Mouse (Mus musculus) cerebellum, adult 9-11 months (tissue): ENCODE measurements around the gene Zfp456.
A peak's percentile ranks its signal among the peaks of the same experiment; 100 is the strongest.
"Not testable (repeated sequence)": the region's sequence is repeated elsewhere in the genome, so short reads cannot be mapped to it uniquely, and the experiment has no call there.

Experiments
- DNase-seq: peaks from one replicate; pipeline ENCODE4 v3.0.0; 2022

Zfp456 gene

DNA sequence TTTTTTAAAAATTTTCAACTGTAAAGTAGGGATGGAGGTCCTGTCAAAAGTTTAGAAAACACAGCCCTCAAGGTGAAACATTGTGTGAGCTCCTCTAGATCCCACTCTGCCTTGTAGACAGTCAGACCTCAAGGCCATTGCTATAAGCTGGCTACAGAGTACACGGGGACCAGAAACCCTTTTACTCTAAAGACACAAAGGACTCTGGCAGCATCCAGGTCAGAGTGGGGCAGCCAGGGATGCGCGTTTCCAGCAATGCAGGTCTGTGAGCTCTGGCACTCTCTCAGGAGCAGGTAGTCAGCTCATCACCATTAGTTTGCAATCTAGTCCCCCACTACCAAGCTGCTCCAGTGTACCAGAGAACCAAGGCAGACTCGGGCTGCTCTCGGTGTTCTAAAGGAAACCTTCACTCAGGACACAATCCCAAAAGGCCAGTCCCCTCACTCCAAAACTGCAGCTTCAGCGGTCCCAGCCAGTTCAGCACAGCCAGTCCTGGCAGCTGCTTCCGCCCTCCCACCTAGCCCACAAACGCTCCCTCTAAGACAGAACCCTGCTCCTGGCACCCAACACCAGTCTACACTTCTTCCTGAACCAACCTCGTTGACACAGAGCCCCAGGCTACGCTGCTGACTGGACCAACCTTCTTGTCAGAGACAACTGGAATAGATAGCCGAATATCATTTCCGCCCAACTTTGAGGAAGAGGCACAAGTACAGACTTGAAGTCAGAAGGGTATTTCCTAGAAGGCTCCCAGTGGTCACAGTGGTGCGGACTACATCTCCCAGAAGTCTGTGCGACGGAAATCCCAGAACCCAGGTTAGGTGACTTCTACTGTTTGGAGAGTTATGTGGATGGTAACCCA lies at the start of gene Zfp456, which contains the start of gene Gm28041:
Gene Zfp456 (minus strand): TSS at position 761 of the 862 bp plus-strand sequence.
Gene Gm28041 (minus strand): TSS at position 684 of the 862 bp plus-strand sequence.
- peak; percentile 15 for DNase-seq

DNA sequence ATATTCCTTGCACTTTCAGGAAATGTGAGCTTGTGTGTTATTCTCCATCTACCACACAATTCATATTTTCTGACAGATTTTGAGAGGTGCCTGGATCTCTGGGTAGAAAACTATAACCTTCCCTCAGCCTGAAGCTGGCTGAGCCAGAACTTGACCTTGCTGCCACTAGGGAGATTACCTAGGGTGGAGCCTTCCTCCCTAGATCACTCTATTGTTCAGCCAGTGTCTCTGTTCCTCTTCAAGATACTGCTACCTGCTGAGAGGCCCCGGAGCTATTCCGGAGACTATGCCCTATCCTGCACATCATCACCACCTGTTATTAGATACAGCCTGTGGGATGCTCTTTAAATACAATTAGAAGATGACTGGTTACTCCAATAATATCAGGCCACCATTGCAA lies 46.9 kb upstream of the Zfp456 start:
- DNase-seq: not testable (repeated sequence)

DNA sequence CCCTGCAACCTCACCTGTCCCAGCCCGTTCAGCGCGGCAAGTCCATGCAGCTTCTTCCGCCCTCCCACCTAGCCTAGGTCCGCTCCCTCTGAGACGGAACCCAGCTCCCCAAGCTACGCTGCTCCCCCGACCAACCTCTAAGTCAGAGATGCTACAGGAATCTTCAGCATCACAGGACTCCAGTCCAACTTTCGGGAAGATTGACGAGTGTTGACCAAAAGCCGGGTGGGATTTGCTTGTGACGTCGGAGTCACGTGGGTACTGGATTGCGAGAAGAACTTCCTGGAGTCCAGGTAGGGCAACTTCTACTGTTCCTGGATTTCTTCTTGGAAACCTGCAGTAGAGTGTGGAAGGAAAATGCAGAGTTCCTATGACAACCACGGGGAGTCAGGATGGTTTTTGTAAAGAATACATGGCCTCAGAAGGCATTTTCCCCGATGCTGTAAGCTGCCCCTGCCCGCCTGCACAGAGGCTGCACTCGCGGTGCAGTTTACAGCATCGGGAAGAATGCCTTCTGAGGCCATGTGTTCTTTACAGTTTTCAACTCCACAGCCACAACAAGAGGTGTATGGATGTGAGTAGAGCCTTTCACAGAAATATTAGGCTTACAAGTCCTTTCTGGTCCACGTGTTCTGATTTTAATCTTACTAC lies 45.7 kb upstream of the Zfp456 start, which contains the start of gene Zfp459:
Gene Zfp459 (minus strand): TSS at position 212 of the 651 bp plus-strand sequence.
- peak; percentile 30 for DNase-seq

DNA sequence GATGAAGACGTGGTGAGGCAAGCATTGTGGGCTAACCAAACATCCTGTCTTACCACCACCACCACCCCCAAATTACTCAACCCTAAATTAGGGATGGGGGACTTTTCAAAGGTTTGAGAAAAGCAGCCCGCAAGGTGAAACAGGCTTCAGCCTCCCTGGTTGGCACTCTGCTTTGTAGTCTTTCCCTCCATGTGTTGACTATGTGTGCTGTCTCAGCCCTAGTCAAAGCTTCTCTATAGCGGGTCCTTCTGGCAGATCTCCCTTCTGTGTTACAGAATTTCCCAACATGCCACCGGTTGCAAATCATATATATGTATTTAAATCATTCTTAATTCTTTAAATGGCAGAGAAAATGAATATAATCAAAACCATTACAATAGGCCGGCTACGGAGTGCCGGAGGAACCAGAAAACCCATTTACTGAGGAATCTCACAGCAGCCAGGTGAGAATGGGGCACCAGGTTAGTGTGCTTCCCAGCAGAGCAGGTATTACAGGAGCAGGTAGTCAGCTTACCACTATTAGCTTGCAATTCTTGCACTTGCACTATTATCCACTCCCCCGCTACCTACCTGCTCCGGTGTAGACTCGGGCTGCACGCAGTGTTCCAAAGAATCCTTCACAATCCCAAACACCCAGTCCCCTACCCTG lies 45.1 kb upstream of the Zfp456 start:
- DNase-seq: no peak

DNA sequence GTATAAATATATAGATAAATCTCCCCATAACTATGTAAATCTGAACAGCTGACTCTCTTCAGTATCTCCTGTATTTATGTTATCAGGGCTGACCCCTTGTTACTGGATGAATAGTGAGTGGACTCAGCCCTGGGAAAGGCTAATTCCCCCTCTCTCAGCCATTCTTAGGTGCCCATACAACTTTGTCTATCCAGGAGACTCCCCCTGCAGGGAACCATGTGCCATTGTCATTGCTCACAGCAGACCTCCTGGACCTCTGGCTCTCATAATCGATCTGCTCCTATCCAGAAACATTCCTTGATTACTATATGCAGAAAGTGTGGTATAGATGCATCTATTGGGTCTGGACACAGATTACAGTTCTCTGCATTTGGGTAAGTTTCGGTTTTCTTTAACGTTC lies 41.2 kb upstream of the Zfp456 start:
- no peak for DNase-seq

DNA sequence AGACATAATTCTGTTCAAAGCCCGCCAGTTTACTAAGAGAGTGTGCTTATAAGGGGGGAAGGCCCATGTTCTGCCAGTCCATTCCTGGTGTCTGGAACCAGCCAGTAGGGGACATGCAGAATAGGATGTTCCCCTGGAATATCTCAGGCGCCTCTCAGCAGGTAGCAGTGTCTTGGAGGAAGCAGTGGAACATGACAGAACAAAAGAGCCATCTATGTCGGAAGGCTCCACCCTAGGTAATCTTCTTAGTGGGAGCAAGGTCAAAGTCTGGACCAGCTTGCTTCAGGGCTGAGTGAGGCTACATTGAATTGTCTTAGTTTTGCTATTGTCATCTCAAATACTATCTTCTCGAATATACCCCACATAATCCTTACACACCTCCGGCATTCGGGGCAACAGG lies 40.1 kb upstream of the Zfp456 start:
- DNase-seq: no peak

DNA sequence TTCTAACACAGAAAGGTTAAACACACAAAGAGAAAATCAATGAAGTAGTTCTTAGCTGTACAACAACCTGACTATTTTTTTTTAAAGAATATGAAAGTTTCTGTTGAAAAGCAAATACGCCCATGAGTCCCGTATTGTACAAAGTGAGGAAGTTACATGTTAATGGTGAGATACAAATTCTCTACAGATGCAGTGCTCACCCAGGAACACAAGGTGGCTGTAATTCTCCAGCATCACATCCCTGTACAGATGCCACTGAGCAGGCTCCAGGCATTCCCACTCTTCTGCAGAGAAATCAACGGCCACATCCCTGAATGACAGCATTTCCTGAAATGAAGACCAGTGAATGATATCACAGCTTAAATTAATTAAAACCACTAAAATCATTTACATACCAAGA lies 38.0 kb upstream of the Zfp456 start:
- not testable (repeated sequence) for DNase-seq

DNA sequence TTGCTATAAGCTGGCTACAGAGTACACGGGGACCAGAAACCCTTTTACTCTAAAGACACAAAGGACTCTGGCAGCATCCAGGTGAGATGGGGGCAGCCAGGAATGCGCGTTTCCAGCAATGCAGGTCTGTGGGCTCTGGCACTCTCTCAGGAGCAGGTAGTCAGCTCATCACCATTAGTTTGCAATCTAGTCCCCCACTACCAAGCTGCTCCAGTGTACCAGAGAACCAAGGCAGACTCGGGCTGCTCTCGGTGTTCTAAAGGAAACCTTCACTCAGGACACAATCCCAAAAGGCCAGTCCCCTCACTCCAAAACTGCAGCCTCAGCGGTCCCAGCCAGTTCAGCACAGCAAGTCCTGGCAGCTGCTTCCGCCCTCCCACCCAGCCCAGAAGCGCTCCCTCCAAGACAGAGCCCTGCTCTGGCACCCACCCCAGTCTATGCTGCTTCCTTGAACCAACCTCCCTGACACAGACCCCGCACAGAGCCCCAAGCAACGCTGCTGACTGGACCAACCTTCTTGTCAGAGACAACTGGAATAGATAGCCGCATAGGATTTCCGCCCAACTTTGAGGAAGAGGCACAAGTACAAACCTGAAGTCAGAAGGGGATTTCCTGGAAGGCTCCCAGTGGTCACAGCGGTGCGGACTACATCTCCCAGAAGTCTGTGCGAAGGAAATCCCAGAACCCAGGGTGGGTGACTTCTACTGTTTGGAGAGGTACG lies 23.7 kb upstream of the Zfp456 start, which contains the start of gene Zfp429:
Gene Zfp429 (minus strand): TSS at position 637 of the 721 bp plus-strand sequence.
- peak; percentile 67 for DNase-seq

DNA sequence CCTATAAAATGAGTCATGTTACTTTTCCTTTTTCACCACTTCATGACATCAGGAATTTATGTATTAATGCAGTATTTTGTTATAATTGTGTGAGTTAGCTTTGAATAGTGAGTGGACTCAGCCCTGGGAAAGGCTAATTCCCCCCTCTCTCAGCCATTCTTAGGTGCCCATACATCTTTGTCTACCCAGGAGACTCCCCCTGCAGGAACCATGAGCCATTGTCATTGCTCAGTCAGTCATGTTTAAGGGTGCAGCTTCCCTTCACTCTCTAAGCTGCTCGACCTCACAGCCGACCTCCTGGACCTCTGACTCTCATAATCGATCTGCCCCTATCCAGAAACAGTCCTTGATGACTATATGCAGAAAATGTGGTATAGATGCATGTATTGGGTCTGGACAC lies 645 bp upstream of the Zfp456 start:
- DNase-seq: not testable (repeated sequence)

DNA sequence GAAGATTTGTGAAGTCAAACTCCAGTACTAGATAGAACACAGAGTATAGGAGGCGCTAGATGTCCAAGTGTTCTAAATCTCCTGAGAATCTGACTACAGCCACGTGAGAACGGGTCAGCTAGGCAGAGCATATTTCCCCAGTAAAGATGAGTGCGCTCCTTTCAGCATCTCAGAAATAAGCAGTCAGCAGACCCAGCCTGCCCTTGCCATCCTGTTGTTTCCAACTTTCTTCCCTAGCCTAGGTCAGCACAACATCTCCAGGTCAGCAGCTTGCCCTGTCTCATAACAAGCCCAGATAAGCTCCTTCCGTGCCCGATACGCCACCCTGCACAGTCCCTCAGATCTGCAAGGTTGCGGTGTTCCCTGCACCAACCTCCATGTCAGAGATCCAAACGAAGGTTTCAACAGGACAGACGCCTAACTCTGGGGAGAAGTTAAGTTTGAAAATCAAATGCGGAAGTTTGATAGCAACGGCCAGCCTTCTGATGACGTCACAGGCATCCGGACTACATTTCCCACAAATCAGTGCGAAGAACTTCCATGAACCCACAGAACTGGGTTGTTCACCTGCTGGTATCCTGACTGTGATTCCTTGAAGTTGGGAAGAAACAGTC lies 15.4 kb downstream of the Zfp456 start, which contains the start of the genes Gm28044 and Zfp953:
Gene Gm28044 (minus strand): TSS at position 406 of the 614 bp plus-strand sequence.
Gene Zfp953 (minus strand): TSS at position 475 of the 614 bp plus-strand sequence.
- peak; percentile 86 for DNase-seq

DNA sequence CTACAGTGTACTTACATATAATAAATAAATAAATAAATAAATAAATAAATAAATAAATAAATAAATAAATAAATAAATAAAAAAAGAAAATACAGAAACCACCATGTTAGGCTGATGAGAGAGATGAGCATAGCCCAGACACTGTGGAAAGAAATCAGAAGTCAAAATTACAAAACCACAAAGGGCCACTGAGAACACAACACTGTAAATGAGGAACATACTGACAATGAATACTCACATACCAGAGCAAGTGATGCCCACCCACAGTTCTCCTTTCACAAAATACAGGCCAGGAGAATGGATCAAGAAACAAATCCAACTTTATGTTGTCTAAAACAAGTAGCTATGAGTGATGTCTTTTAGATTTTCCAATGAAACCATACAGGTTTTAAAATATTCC lies 23.8 kb downstream of the Zfp456 start:
- DNase-seq: no peak

DNA sequence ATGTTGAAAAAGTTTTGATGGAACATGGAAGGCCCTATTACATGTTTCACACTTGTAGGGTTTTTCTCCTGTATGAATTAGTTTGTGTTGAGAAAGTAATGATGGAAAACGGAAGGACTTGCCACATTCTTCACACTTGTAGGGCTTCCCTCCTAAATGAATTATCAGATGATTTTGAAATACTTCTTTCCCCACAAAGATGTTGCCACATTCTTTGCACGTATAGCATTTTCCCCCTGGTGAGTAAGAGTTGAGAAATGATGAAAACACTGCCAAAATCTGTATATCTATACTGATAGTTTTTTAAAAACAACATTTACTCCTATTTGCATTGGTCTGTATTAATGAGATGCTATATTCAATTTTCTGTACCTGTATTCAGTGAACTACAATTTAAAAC lies 32.2 kb downstream of the Zfp456 start:
- no peak for DNase-seq

DNA sequence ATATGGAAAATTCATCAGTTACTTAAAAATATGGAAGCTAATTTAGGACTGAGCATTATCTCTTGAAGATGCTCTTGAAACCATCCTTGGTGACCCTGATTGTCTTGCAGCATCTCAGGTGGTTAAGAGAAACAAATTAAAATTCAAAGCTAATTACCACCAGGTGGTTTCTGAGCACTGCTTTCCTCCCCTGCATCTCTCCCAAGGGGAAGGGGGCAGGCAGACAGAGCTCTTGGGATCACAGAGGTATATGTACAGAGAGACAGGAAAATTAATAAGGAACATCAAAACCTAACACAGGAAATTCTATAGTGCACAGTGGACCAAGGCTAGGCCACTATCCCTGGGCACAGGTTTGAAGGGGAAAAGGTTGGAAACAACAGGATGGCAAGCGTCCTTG lies 42.7 kb downstream of the Zfp456 start:
- peak; percentile 4 for DNase-seq

DNA sequence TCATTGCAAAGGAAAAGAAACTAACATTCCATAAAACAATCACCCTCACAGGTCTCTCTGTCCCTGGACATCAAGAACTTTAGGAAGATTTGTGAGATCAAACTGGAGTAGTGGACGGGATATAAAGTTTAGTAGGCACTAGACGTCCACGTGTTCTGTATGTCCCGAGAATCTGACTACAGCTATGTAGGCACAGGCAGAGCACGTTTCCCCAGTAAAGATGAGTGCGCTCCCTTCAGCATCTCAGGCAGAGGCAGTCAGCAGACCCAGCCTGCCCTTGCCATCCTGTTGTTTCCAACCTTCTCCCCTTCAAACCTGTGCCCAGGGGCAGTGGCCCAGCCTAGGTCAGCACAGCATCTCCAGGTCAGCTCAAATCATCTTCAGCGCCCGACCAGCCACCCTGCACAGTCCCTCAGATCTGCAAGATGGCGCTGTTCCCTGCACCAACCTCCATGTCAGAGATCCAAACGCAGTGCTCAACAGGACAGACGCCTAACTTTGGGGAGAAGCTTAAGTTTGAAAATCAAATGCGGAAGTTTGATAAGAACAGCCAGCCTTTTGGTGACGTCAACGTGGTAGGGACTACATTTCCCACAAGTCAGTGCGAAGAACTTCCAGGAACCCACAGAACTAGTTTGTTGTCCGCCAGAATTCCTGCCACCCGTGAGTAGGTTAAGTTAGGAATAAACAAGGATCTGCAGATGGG lies 43.4 kb downstream of the Zfp456 start, which contains the start of gene Zfp595:
Gene Zfp595 (minus strand): TSS at position 552 of the 706 bp plus-strand sequence.
- DNase-seq: peak; percentile 83
